Mouse (Mus musculus) adrenal gland, adult 2 months (tissue): ENCODE data around the gene 1700028K03Rik. TPM values are rescaled to one million over a fixed set of nuclear protein-coding genes. Genes with fewer than 3 reads are reported as not detected.
A peak's percentile ranks its signal among the peaks of the same experiment; 100 is the strongest.

Experiments used
- DNase-seq: peaks from one replicate; pipeline ENCODE4 v3.0.0; 2021
- long read RNA-seq: library from polyadenylated mRNA; stranded (forward); transcript quantifications from one replicate; pipeline ENCODE4 v2.0.0, GENCODE M21; 2021
- polyA plus RNA-seq: library from polyadenylated mRNA; depleted of rRNA; stranded (reverse); fragments of >200 nt; gene quantifications from 2 replicates; pipeline ENCODE4 v1.2.3, GENCODE M21; 2012; rRNA removed
- total RNA-seq, 2 experiments: library from RNA; stranded (reverse); gene quantifications; 2 replicates each; pipeline ENCODE4 v1.2.3; 2021

The 1700028K03Rik gene
- total RNA-seq = not detected
- polyA plus RNA-seq = 0.03 TPM in 1 of 2 replicates, not detected in the other
- long read RNA-seq = 0 reads

DNA sequence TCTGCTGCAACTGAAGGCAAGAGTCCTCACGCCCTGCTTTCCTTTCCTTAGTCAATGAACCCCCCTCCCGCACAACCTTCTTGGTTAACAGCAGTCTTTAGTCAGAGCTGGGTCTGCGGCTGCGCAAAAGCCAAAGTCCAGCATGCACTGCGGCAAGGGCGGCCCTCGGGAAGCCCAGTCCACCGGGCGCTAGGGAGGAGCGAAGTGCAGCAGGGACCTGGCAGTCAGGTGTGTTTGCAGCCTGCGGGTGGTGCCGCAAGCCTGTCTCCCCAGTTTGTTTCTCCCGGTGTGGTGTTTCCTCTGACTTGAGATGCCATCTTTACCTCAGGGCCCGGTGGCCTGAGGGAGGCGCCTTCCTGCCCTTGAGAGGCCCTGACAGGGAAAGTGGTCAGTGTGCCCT is at the start of gene 1700028K03Rik:
Gene 1700028K03Rik (plus strand): TSS at position 129 of the 400 bp plus-strand sequence.
- DNase-seq = no peak

DNA sequence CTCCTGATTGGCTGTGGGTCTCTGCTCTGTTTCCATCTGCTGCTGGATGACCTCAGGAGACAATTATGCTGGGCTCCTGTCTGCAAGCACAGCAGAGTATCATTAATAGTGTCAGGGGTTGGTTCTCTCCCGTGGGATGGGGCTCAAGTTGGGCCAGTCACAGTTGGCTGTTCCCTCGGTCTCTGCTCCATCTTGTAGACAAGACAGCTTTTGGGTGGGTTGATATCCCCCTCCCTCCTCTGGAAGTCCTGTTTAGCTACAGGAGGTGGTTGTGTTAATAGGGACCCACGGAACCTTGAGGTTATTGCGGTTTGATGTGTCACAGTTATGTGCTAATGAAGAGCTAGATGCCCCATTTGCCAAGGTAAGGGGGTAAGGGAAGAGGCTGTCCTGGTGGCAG is 45.5 kb upstream of the 1700028K03Rik start:
- DNase-seq = no peak

DNA sequence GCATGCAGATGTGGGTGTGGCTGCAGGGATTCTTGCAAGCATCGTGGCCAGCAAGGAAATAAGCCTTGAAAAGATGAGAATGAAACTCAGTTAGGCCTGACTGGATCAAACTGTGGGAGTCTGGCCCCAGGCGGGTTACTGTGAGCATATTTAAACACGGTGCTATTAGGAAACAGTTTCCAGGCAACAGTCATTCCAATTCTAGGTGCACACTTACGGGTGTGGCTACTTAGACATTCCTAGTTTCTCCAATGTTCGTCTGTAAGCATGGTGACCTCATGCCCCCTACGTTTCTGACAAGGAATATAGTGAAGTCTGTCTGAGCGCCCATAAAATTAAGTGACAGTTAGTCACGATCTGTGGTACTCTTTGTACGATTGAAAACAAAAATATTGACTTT is 43.5 kb upstream of the 1700028K03Rik start:
- DNase-seq = no peak

DNA sequence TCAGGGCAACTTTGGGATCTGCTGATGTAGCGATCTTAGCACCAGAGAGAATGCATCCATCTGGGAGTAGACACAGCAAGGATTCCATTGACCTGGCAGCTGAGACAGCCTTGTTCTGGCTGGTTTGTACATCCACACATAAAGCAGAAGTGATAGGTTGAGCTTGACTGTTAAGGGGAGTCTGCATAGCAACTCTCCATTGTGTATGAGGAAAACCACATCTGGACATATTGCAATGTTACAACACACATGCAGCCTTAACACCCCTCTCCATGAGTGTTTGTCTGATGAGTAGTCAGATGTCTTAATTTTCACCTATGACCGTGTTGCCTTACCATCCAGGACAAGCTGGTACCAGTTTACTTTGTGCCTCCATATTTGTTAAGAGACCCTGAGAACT is 42.0 kb upstream of the 1700028K03Rik start:
- no peak for DNase-seq

GRCm38 (mm10) chr5:107494759-107495158 is 39.8 kb upstream of the 1700028K03Rik start:
- DNase-seq = no peak

DNA sequence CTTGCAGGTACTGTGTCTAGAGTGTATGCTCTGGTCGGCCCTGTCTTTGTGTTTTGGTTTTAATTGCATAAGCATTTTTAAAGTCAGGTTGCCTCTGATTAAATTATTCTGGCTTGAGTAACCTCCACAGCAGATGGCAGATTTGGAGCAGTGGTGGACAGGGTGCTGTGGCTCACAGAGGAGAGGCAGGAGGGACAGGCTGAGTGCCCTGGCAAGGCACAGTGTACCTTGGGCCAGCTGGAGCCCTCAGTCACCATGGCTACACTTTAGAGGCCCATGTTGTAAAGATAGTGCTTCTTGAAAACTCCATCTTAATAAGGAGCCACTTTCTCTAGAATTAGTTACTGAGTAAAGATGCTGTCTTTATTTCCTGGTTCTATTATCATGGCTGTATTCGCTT is 38.5 kb upstream of the 1700028K03Rik start:
- DNase-seq = no peak

- DNase-seq = no peak
Measured at GRCm38 (mm10) chr5:107497519-107498501, 36.7 kb upstream of the 1700028K03Rik start.

DNA sequence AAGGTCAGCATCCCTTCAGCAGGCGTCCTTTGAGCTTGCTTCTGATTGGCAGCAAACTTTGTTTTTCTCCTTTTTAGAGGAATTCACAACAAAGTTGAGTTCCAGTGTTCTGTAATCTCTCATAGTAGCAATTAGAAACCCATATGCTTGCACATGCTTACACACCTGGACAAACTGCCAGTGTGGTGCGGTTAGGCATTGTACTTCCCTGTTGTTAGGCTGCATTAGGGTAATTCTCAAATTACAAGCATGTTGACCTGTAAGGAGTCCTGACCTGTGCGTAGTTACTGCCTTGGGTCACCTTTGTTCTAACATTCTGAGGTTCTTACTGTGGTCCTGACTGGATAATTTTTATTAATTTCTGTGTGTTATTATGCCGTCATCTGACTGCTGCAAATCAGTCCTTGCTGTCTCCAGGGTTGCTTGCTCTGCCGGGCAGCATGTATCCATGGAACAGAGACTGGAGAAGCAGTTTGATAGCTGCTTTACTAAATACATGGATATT is 35.7 kb upstream of the 1700028K03Rik start:
- no peak for DNase-seq

DNA sequence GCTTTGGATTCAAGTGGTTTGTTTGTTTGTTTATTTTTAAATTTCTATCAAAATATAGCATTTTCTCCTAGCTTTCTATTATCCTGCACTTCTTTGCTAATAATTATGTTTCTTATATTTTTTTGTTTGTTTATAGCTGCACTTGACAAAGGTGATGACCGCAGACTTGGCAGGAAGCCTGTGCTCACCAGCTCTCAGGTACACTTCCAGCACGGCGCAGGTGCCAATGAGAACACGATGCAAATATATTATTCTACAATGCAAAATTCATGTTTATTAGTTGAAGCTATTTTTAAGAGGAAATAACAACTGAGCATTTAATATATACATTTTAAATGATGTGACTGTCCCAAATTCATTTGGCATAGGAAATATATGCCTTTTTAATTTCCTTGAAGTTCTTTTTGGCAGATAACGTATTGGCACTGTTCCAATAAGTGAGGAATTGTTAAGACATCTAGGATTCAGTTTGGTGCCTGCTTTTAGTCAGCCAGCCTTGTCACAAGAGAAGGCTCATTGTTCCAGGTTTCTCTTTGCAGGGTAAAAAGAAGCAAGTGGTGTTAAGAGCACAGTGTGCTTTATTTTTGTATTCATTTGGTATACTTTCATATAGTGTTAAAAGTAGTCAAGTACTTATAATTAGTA is 34.5 kb upstream of the 1700028K03Rik start:
- no peak for DNase-seq

DNA sequence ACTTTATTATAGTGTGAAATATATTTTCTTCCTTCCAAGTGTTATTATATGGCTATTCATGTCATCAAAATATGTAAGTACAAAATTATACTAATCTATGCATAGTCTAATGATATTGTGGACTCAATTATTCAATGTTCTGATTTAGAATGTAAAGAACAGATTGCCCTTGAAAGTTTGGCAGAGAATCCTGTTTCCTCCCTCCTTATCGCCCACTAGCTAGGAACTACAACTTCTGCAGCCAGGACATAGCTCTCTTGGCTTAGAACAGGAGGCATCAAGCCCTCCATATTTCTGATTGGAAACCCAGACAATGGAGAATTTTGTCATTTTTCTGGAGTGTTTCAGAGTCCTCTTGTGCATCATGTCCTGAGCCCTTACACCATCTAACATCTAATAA is 33.8 kb upstream of the 1700028K03Rik start:
- DNase-seq = no peak

DNA sequence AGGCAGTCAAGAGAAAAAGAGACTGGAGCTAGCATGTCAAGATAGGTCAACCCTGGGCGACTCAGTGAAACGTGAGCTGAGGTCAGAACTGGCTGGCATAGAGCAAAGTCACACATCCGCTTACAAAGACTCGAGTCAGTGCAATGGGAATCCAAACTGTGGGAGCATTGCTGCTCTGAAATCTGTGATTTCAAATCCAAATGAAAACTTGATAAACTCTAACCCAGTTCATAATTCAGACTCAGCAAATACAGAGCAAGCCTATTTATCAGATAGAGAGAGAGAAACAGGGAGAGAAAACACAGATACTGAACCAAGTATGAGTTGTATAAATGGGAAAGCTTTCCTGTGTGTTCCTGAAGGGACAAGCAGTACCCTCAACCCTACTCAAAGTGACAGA is 27.2 kb upstream of the 1700028K03Rik start, which contains the start of gene Gm42669:
Gene Gm42669 (plus strand): TSS at position 301 of the 400 bp plus-strand sequence.
- DNase-seq = no peak

DNA sequence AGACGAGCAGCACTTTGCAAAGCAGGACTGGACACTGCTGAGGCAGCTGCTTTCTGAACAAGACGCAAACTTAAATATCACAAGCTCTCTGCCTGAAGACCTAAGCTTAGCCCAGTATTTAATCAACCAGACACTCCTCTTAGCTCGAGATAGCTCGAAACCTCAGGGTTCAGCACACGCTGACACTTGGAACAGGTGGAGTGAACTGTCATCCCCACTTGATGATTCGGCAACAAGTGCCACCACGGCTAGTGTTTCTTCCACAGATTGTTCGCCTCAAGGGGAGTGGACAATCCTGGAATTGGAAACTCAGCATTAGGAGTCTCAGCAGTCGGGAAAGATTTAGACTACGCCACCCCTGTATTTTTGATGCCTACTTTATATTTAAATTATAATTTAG is 24.0 kb upstream of the 1700028K03Rik start:
- DNase-seq = no peak

DNA sequence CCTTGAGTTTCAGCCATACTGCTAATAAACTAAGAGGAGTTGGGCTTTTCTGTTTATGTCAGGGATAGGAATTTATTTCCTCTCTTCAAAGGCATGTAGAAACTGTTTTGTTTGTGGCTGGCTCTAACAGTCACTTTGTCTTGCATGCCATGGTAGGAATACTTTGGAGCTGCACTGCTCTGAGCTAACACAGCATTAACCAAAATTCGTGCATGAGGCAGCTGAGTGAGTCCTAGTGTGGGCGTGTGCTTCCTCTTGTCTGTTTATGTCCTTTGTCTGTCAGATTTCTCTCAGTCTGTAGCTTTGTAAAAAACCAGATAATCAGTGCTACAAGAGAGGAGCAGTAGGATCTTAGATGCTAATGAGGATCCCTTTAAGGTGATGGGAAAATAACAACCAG is 23.2 kb upstream of the 1700028K03Rik start:
- DNase-seq = no peak

- DNase-seq = peak; percentile 56
Measured at GRCm38 (mm10) chr5:107513583-107513982, 20.9 kb upstream of the 1700028K03Rik start.

DNA sequence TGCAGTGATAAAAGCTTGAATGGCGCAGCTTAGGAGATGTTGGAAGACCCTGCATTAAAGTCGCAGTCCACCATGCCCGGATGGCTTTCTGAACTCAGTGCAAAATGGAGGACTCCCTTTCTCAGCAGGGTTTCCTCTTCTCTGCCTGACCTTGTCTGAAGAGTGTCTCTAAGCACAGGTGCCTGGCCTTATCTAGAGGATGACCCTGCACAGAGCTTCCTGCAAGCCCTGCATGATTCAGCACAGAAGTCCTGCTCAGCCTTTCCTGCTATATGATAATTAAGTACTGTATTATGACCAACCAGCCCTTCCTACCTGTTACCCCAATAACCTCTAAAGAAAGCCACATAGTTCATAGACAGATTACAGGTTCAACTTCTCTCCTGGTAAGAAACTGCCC is 19.1 kb upstream of the 1700028K03Rik start:
- no peak for DNase-seq

DNA sequence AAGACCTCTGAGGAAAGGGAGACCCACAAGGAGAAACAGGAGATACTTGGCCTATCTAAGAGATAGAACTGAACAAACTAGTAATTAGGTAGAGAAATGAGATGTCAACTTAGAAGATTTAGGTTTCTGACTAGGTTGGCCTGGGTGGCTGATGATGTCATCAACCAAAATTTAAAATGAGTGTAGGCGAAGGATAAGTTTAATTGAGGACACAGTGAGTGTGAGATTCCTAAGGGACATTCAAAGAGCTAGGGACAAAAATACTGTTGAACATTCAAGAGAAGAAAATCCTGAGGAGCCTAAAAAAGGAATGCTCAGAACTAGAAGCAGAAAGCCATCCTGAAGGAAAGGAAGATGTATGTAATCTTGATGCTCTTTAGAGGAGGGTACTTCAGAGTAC is 18.4 kb upstream of the 1700028K03Rik start:
- no peak for DNase-seq

DNA sequence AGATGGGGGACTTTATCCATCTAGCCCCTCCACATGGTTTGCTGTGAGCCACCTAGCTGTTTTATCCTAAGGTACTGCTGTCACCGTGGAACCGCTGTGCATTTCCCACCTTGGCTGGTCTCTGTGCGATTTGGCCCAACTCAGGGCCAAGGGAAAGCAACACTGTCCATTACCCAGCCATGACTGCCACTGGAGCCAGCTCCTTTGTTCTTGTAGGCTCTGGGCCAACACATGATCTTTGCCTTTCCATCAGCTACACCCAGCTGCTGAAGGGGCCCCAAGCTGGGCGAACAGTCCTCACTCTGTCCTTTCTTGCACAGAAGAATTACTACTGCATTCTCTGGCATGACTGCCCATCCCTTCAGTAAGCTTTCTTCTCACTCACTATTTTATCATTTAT is 15.9 kb upstream of the 1700028K03Rik start:
- no peak for DNase-seq

DNA sequence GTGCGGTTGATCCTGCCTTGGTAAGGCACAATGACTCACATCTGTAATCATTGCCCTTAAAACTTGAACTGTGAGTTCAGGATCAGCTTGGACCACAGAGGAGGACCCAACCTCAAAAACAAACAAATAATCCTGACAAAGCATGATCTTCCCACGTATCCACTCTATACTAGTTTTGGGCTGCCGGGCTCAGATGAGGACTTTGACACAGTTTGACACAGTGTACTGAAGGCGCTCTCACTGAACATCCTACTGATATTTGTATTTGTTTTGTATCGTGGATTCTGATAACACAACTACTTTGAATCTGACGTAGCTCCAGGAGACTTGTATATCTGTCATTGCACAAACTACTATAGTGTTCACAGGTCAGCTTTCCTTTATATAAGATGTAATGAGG is 13.1 kb upstream of the 1700028K03Rik start:
- no peak for DNase-seq

DNA sequence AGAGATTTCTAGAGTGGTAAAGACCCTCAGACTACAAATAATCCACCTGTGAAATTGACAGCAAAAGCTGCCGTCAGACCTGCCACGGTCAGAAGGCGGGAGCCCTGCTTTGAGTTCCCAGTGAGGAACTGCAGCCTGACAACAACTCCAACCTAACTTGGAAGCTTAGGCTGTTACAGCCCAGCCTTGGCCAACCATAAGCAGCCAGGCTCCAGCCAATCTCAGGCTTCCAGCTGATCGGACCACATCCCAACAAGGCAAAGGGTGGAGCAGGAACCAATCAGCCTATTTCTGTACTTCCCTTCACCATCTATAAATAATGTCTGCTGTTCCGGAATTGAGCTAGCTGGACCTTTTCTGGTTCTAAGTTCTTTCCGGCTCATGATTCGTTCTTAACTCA is 12.6 kb upstream of the 1700028K03Rik start:
- no peak for DNase-seq

- DNase-seq = no peak
Measured at GRCm38 (mm10) chr5:107524281-107524680, 10.2 kb upstream of the 1700028K03Rik start.

DNA sequence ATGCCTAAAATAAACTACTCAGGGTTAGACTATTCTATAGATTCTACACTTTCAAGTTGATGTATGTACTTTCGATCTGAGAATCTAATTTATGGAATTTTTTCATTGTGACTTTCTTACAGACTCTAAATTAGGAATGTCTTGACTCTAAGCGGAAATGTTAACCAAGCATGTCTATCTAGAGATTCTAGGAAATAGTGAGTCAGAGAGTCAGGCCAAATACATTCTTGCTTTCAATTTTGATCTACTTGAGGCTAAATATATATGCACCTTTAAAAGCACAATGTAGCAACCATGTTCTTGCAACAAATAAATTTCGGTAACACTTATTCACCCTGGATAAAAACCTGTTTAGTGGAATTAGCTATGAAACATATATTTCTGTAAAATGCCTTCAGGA is 5.7 kb upstream of the 1700028K03Rik start:
- DNase-seq = no peak

GRCm38 (mm10) chr5:107533590-107533989 is 919 bp upstream of the 1700028K03Rik start:
- DNase-seq = no peak

- DNase-seq = no peak
Measured at GRCm38 (mm10) chr5:107541696-107542095, 7.2 kb downstream of the 1700028K03Rik start.
